Mouse (Mus musculus): ENCODE measurements around the gene Lifr.

DNA sequence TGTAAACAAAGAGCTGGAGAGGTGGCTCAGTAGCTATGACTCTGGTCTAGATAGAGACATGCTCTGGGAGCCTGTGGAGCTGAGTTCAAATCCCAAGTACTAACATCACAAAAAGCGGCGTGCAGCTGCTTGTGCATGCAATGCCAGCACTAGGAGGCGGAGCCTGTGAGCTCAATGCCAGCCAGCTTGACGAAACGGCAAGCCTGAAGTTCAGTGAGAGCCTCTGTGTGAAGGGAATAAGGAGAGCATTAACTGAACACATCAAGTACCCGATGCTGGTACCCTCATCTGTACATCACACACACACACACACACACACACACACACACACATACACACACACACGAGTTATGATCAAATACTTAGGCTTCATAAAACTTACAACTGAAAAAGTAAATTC is 21.0 kb upstream of the Lifr start:
- TF ChIP-seq POLR2A (IDR thresholded peaks at IDR 0.05; ENCODE audit: control insufficient read depth, extremely low read depth, insufficient read depth, low read length, poor library complexity) (no peak), CTCF (IDR thresholded peaks at IDR 0.05; ENCODE audit: borderline replicate concordance, control insufficient read depth, extremely low read depth, insufficient read depth, low read length, poor library complexity) (no peak)

All from thymus, adult 2 months (tissue).